Mouse (Mus musculus): ENCODE data around the gene Ccdc182. TPM values are rescaled to one million over a fixed set of nuclear protein-coding genes. Genes with fewer than 3 reads are reported as not detected.

Ccdc182 gene
- not detected for polyA plus RNA-seq (2017; shearing (Covaris generic))

GRCm38 (mm10) chr11:88293631-88294393 is at the start of gene Ccdc182:
Ccdc182 (plus strand) TSS chr11:88294058.

Other genes starting within 250 kb of the Ccdc182 start
- gene Srsf1, start 246.7 kb upstream of the Ccdc182 start, polyA plus RNA-seq (2017; shearing (Covaris generic)) = 65.2 TPM
- 28.9 TPM for gene Vezf1, start 225.8 kb upstream of the Ccdc182 start, polyA plus RNA-seq (2017; shearing (Covaris generic))
- gene Cuedc1, start 196.0 kb upstream of the Ccdc182 start, polyA plus RNA-seq (2017; shearing (Covaris generic)) = 5.6 TPM
- gene Mrps23, start 89.7 kb upstream of the Ccdc182 start, polyA plus RNA-seq (2017; shearing (Covaris generic)) = 102 TPM

Measured in CD4-positive, CD25-positive, alpha-beta regulatory T cell, adult 9 weeks (primary cell).